Mouse (Mus musculus): ENCODE data around the gene Dzip1.

Dzip1 gene

GRCm38 (mm10) chr14:118831597-118831996, 93.7 kb downstream of the Dzip1 start:
- no peak for DNase-seq (ENCODE audit: low spot score)

GRCm38 (mm10) chr14:118829331-118830095, 95.7 kb downstream of the Dzip1 start:
- DNase-seq (ENCODE audit: low spot score) = no peak

- no peak for DNase-seq (ENCODE audit: low spot score)
Measured at GRCm38 (mm10) chr14:118827283-118827904, 97.9 kb downstream of the Dzip1 start.

GRCm38 (mm10) chr14:118826346-118826745, 98.9 kb downstream of the Dzip1 start:
- DNase-seq (ENCODE audit: low spot score) = no peak

Data from adipocyte (in vitro differentiated cells).